Mouse (Mus musculus): ENCODE results near the gene Sema6c. TPM values are rescaled to one million over a fixed set of nuclear protein-coding genes. Genes with fewer than 3 reads are reported as not detected.

Gene Sema6c
- 1 to 10 TPM in 1 of 2 experiments, under 1 TPM in 1; 0.79 to 1.2 TPM for total RNA-seq (2023)

DNA sequence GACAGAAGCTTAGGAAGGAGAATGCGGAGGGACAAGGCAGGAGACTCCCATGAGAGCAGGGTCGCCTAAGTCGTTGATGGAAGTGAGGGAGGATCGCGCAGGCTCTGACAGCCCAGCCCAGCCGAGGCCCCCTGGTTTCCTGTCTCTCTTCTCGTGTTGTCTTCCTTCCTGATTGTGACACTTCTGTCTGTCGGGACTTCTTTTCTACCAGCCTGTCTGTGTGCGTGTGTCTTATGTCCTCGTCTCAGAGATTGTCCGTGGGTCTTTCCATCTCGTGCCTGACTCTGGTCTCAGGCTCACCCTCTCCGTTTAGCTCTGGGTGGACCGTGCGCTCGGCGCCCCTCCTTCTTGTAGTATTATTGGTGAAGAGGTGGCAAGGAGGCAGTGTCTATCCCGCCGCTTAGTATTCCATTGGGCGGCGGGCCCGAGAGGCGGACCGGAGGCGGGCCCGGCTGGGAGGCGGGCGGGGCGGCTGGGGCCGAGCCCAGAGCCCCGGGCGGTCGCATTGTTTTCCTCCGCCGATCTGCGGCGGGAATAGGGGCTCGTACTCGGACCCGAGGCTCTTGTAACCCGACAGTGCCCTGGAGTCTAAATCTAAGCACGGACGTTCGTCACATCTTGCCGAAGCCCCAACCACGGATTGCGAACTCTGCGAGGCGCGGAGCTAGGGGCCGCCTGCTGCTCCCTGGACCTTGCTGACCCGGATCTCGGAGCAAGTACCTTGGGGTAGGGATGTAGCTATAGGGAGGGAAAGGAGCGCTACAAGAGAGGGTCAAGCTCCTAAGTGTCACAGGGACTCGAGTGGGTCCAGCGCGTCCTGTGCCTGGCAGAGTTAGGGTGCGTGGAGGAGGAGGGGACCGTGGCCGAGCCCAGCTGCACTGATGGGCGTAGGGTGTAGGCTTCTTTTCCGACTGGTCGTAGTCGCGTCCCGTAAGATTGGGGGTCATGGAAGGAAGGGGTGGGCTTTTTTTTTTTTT, at the start of gene Sema6c:
Sema6c (plus strand) TSS at position 471 of the 977 bp plus-strand sequence.

GRCm38 (mm10) chr3:95110911-95111726, 49.1 kb upstream of the Sema6c start, which contains the start of gene Vps72:
Vps72 (plus strand) TSS chr3:95111022.

GRCm38 (mm10) chr3:95124246-95124645, 36.0 kb upstream of the Sema6c start, which contains the start of gene Tmod4:
Tmod4 (plus strand) TSS chr3:95124476.

GRCm38 (mm10) chr3:95133680-95134101, 26.6 kb upstream of the Sema6c start, which contains the start of the genes Scnm1 and Lysmd1:
Scnm1 (minus strand) TSS chr3:95134011.
Lysmd1 (plus strand) TSS chr3:95134088.

GRCm38 (mm10) chr3:95141952-95142616, 18.2 kb upstream of the Sema6c start, which contains the start of gene Tnfaip8l2:
Tnfaip8l2 (minus strand) TSS chr3:95142360.

GRCm38 (mm10) chr3:95217255-95218134, 57.2 kb downstream of the Sema6c start, which contains the start of gene Gabpb2:
Gabpb2 (minus strand) TSS chr3:95217916.

Other genes with a start within 250 kb of the Sema6c start
- gene Selenbp1, start 227.4 kb upstream of the Sema6c start, total RNA-seq (2023): 10 to 100 TPM; 22.3 to 30.2 TPM
- gene Rfx5, start 206.4 kb upstream of the Sema6c start, total RNA-seq (2023): 10 to 100 TPM; 13.9 to 16.8 TPM
- gene Pi4kb, start 185.7 kb upstream of the Sema6c start, total RNA-seq (2023): 10 to 100 TPM; 29.4 to 40.4 TPM
- gene Zfp687, start 145.0 kb upstream of the Sema6c start, total RNA-seq (2023): 10 to 100 TPM; 44.6 to 57.4 TPM
- gene Psmd4, start 117.8 kb upstream of the Sema6c start, total RNA-seq (2023): 10 to 100 TPM; 92.0 to 99.5 TPM
- 10 to 100 TPM; 20.7 to 26.5 TPM for gene Pip5k1a, start 53.5 kb upstream of the Sema6c start, total RNA-seq (2023)
- gene Vps72, start 49.4 kb upstream of the Sema6c start, total RNA-seq (2023): 10 to 100 TPM; 31.0 to 35.0 TPM
- gene Tmod4, start 36.0 kb upstream of the Sema6c start, total RNA-seq (2023): 1 to 10 TPM in 1 of 2 experiments, under 1 TPM in 1; 0.99 to 1.6 TPM
- gene Scnm1, start 26.4 kb upstream of the Sema6c start, total RNA-seq (2023): 10 to 100 TPM; 42.7 to 50.8 TPM
- gene Lysmd1, start 26.4 kb upstream of the Sema6c start, total RNA-seq (2023): 1 to 10 TPM; 2.6 to 3.2 TPM
- 10 to 100 TPM; 78.5 to 90.9 TPM for gene Tnfaip8l2, start 18.1 kb upstream of the Sema6c start, total RNA-seq (2023)
- gene Gabpb2, start 57.5 kb downstream of the Sema6c start, total RNA-seq (2023): 10 to 100 TPM; 38.9 to 47.6 TPM
- gene Cdc42se1, start 68.3 kb downstream of the Sema6c start, total RNA-seq (2023): 100 to 1,000 TPM; 224 to 236 TPM
- gene Mllt11, start 71.7 kb downstream of the Sema6c start, total RNA-seq (2023): 1 to 10 TPM; 2.3 to 2.4 TPM
- gene Gm128, start 81.1 kb downstream of the Sema6c start, total RNA-seq (2023): not detected
- gene Bnipl, start 90.7 kb downstream of the Sema6c start, total RNA-seq (2023): under 1 TPM in 1 of 2 experiments, not detected in 1; 0.44 TPM
- gene Mindy1, start 120.9 kb downstream of the Sema6c start, total RNA-seq (2023): 100 to 1,000 TPM; 127 to 146 TPM
- gene Prune1, start 121.6 kb downstream of the Sema6c start, total RNA-seq (2023): 10 to 100 TPM; 17.4 to 19.3 TPM
- gene Anxa9, start 146.7 kb downstream of the Sema6c start, total RNA-seq (2023): 1 to 10 TPM; 2.6 to 2.8 TPM
- 100 to 1,000 TPM; 130 to 136 TPM for gene Cers2, start 154.3 kb downstream of the Sema6c start, total RNA-seq (2023)
- gene Setdb1, start 196.7 kb downstream of the Sema6c start, total RNA-seq (2023): 10 to 100 TPM; 20.0 to 21.0 TPM
- gene 4930558C23Rik, start 242.4 kb downstream of the Sema6c start, total RNA-seq (2023): not detected